Mouse (Mus musculus): ENCODE results near the gene Zfp93. TPM values are rescaled to one million over a fixed set of nuclear protein-coding genes. Genes with fewer than 3 reads are reported as not detected.
A peak's percentile ranks its signal among the peaks of the same experiment; 100 is the strongest.

Zfp93 gene
- polyA plus RNA-seq, 1 experiment from 2014 or later: 1.9 TPM

DNA sequence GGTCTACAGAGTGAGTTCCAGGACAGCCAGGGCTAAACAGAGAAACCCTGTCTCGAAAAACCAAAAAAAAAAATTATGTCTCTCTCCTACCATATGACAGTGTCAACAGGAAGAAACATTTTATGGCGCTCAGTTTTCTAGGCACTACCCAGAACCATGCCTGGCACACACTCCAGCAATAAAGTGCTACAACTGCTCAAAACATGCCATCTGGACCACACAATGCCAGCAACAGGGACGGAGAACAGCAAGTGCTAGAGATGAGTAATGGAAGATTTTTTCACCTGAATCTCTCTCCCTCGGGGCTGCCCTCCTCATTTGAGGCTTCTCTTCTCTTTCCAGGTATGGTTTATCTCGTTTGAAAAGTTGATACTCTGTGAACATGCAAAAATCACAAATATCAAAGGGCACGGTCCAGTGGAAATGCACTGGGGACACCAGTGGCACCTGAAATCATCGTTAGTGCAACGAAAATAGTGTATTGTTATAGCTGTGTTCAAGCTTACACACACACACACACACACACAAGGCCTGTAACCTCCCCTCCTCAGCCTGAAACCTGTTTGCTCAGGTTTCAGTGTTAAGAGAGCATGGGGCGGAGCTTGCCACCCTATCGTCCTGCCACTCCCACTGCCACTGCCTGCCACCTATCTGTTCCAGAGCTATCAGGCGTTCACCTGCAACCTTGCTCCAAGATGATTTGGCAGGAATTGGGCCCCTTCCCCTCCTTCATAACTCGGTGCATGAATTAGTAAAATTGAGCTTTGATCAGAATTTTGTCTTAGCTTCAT, 23.0 kb downstream of the Zfp93 start:
- H3K27me3 ChIP-seq (replicated peaks): no peaks in the 10 kb centered on the region
- H3K9me3 ChIP-seq (replicated peaks): no peaks in the 10 kb centered on the region
- peak overlapping the region; percentile 27; the same call in 1 of the 2 replicates for H3K9ac ChIP-seq
- no peak overlapping the region for H3K27ac ChIP-seq
- peaks cover 76% of the 10 kb centered on the region for H3K36me3 ChIP-seq
- no peak overlapping the region for H3K4me3 ChIP-seq
- WGBS (ENCODE audit: insufficient replicate concordance): 74% methylated on average over 12 of the region's 12 CpGs
- peak; percentile 71 for ATAC-seq
- peaks cover 15% of the 10 kb centered on the region for H3K4me1 ChIP-seq
- peak overlapping the region; percentile 13; the same call in 1 of the 2 replicates for H3K4me2 ChIP-seq

DNA sequence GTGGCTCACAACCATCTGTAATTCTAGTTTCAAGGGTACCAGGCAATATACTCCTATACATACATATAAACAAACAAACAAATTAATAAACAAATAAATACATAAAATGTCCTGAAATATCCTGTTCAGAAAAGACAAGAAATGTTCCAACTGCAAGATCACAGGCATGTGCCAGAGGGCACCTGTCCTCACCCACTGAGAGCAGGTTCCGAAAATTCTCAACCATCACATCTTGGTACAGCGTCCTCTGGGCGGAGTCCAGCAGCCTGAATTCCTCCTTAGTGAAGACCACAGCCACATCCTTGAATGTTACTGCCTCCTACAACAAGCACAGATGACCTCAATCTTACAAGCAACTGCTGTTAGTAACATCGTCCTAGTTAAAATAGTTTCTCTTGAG, 24.5 kb downstream of the Zfp93 start:
- Histone ChIP-seq H3K9me3 (replicated peaks) (no peaks in the 10 kb centered on the region), H3K9ac (no peak overlapping the region), H3K27me3 (replicated peaks) (no peaks in the 10 kb centered on the region), H3K36me3 (peaks cover 73% of the 10 kb centered on the region), H3K4me1 (peaks cover 24% of the 10 kb centered on the region), H3K4me2 (no peak overlapping the region), H3K4me3 (no peak overlapping the region), H3K27ac (no peak overlapping the region)
- ATAC-seq: no peak
- WGBS (ENCODE audit: insufficient replicate concordance): 88% methylated on average over 4 of the region's 4 CpGs

DNA sequence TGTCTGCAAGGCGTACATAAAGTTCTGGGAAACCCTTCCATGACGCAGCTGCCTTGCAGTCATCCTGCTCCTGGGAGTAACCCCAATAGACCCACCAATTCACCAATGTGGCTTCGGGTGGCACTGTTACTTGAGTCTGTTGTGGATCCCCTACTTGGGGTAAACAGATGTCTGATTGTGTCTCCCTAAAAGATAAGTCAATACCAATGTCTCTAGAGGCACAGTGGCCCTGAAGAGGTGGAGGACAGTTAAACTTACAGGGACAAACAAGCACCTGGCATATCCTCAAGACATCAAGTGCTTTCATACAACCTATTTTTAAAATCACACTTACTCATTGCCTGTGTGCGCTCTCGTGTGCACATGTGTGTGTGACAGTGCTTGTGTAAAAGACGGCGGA, 25.2 kb downstream of the Zfp93 start:
- H3K27ac ChIP-seq: no peak overlapping the region
- H3K4me3 ChIP-seq: no peak overlapping the region
- no peak for ATAC-seq
- H3K9me3 ChIP-seq (replicated peaks): no peaks in the 10 kb centered on the region
- H3K9ac ChIP-seq: no peak overlapping the region
- no peak overlapping the region for H3K4me2 ChIP-seq
- H3K4me1 ChIP-seq: peaks cover 29% of the 10 kb centered on the region
- WGBS (ENCODE audit: insufficient replicate concordance): 87% methylated on average over 7 of the region's 7 CpGs
- no peaks in the 10 kb centered on the region for H3K27me3 ChIP-seq (replicated peaks)
- peaks cover 67% of the 10 kb centered on the region for H3K36me3 ChIP-seq

DNA sequence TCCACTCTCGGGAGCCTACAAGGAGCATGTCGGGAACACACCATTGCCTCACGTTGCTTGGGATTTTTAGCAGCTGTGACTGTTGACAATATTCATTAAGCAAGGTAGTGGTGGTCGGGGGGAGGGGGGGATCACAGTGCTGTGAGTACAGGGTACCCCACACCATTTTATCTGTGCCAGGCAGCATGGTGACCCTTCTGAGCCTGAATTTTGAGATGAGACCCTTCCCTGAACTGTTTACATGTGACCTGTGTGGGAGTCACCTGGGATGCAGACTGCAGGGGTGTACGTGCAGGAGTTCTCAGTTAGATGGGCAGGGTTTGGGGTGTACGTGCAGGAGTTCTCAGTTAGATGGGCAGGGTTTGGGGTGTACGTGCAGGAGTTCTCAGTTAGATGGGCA, 26.2 kb downstream of the Zfp93 start:
- H3K27ac ChIP-seq: no peak overlapping the region
- no peak overlapping the region for H3K4me3 ChIP-seq
- H3K9ac ChIP-seq: no peak overlapping the region
- H3K36me3 ChIP-seq: peaks cover 57% of the 10 kb centered on the region
- H3K27me3 ChIP-seq (replicated peaks): no peaks in the 10 kb centered on the region
- 80% methylated on average over 7 of the region's 7 CpGs for whole genome bisulfite sequencing (ENCODE audit: insufficient replicate concordance)
- peaks cover 37% of the 10 kb centered on the region for H3K4me1 ChIP-seq
- H3K9me3 ChIP-seq (replicated peaks): no peaks in the 10 kb centered on the region
- no peak overlapping the region for H3K4me2 ChIP-seq
- ATAC-seq: no peak

DNA sequence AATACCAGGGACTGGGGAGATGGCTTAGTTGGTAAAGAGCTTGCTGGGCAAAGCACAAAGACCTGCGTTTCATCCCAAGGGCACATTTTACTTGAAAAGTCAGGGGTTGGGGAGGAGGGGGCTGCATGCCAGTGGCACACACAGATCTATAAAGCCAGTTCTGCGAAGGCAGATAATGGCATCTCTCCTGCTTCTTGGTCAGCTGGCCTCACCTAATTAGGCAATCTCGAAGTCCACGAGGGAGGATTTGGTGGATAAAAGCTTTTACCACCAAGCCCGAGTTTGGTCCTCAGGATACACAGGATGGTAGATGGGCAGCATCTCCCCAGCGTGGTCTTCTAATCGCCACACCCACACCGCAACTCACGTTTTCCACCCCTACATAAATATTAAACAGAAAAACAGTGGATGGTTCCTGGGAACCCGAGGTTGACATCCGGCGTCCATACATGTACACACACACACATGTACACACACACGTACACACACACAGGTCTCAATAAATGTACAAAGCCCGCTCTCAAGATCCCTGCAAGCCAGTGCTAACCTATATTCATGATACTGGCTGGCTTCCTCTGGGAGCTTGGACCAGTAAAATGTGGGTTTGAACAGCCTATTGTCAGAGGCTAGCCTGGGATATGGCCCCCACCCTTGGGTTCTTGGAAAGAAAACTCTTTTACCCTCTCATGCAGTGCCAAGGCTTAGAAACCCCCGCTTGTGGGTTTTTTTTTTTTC, 27.3 kb downstream of the Zfp93 start:
- Histone ChIP-seq H3K4me3 (no peak overlapping the region), H3K27ac (no peak overlapping the region), H3K36me3 (peaks cover 54% of the 10 kb centered on the region), H3K9ac (no peak overlapping the region), H3K4me2 (no peak overlapping the region), H3K4me1 (peaks cover 37% of the 10 kb centered on the region), H3K27me3 (replicated peaks) (no peaks in the 10 kb centered on the region), H3K9me3 (replicated peaks) (no peaks in the 10 kb centered on the region)
- WGBS (ENCODE audit: insufficient replicate concordance): 83% methylated on average over 15 of the region's 15 CpGs
- no peak for ATAC-seq

DNA sequence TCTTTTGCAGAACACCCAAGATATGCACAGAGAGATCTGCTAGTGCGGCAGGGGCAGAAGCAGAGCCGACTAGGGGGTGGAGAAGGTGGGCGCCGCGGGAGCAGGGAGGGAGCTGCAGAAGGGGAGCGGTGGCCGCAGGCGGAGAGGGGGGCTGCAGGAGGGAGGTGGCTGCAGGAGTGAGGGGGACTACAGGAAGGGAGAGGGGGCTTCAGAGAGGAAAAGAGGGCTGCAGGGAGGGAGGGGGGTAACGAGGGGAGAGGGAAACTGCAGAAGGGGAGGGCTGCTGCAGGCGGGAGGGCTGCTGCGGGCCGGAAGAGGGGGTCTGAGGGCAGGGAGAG, 28.4 kb downstream of the Zfp93 start:
- Histone ChIP-seq H3K9me3 (replicated peaks) (no peaks in the 10 kb centered on the region), H3K4me2 (peak overlapping the region; percentile 96), H3K36me3 (peaks cover 54% of the 10 kb centered on the region), H3K9ac (peak overlapping the region; percentile 76), H3K27ac (peak overlapping the region; percentile 67), H3K4me1 (peaks cover 30% of the 10 kb centered on the region), H3K4me3 (peak overlapping the region; percentile 74), H3K27me3 (replicated peaks) (no peaks in the 10 kb centered on the region)
- ATAC-seq: no peak
- 4% methylated on average over 12 of the region's 12 CpGs for whole genome bisulfite sequencing (ENCODE audit: insufficient replicate concordance)

DNA sequence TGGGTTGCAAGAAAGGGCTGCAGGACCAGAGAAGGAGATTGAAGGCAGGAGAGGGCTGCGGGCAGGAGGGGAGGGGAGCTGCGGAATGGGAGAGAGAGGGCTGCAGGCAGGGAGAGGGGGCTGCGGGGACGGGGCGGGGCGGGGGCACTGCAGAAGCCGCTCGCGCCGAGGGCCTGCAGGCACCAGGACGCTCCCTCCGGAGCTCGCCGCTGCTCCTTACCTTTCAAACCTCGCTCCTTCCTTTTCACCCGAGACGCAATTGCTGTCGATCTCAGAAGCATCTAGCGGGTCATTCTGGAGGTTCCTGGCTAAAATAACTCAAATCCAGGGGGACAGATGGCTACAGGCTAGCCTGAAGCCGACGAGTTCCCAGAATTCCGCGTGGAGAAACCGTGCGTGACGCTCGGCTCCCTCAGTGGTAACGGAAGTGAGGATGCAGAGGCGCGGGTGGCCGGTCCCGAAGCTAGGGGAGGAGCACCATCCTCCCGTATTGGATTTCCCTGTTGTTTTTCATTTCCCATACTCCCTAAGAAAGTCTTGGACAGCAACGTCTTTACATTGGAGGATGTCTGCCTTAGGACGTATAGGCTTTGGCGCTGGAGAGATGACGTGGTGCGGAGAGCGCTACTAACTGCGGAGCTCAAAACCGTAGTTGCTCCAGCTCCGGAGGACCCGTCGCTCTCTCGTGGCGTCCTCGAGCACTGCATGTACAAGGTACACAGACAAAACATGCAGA, 28.9 kb downstream of the Zfp93 start:
- H3K4me2 ChIP-seq: peak overlapping the region; percentile 96
- no peaks in the 10 kb centered on the region for H3K9me3 ChIP-seq (replicated peaks)
- peak overlapping the region; percentile 67 for H3K27ac ChIP-seq
- peak overlapping the region; percentile 74 for H3K4me3 ChIP-seq
- peak overlapping the region; percentile 76 for H3K9ac ChIP-seq
- H3K27me3 ChIP-seq (replicated peaks): no peaks in the 10 kb centered on the region
- ATAC-seq: peak; percentile 84
- WGBS (ENCODE audit: insufficient replicate concordance): under 1% methylated on average over 38 of the region's 47 CpGs
- H3K4me1 ChIP-seq: peaks cover 25% of the 10 kb centered on the region
- peaks cover 48% of the 10 kb centered on the region for H3K36me3 ChIP-seq

DNA sequence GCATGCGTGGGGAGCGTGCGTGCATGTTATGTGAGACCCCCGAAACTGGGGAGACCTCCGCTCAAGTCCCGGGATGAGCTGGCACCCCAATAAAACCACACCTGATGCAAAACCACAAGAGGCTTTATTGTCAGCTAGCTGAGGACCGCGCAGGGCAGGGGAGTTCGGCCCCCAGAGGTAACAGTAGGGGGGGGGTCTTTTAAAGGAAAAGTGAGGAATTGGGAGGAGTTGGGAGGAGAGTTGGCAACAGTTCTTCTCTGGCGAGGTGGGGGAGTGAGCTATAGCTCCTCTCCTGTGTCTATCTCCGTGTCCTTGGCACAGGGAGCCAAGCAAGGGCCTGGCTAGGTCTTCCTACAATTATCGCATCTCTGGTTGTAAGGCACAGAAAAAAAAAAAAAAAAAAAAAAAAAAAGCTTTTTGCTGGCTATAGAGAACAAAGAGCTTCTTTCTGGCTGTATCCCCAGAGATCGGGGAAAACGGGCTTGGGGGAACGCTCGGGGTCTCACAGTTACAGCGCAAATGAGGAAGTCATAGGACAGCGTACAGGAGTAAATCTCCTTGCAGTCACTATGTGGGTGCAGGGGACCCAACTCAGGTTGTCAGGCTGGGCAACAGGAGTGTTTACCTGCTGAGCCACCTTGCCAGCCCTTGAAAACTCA, 29.7 kb downstream of the Zfp93 start:
- Histone ChIP-seq H3K4me2 (peak overlapping the region; percentile 96), H3K36me3 (peaks cover 41% of the 10 kb centered on the region), H3K27me3 (replicated peaks) (no peaks in the 10 kb centered on the region), H3K9ac (peak overlapping the region; percentile 76), H3K4me1 (peaks cover 25% of the 10 kb centered on the region), H3K9me3 (replicated peaks) (no peaks in the 10 kb centered on the region), H3K4me3 (peak overlapping the region; percentile 74), H3K27ac (peak overlapping the region; percentile 72; the same call in 1 of the 2 replicates)
- under 1% methylated on average over 18 of the region's 18 CpGs for WGBS (ENCODE audit: insufficient replicate concordance)
- peak; percentile 28; the same call in 1 of the 2 replicates for ATAC-seq

DNA sequence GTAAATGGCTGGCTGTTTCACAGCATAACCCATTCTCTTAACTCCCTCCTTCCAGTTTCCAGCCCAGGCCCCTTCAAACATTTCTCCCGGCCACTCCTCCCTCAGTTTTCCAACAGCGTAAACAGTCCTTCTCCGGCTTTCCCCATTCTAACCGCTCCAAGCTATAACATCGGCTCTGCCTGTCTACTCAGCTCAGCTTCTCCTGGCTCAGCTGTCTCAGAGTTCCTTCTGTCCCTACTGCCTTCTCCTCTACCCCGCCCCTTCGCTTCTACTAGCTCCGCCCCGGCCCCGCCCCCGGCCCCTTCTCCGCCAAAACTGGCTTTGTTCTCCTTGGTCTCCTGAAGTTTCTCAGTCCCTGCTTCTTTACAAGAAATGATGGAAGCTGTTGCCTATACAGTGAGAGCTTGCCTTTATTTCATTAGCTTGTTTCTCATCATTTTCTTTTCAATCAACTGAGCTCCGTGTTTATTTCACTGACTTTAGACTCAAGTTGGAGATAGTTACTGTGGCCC, 30.6 kb downstream of the Zfp93 start, which contains the start of gene Zfp61:
TSS of gene Zfp61 (minus strand) at position 462 of the 512 bp plus-strand sequence.
- Histone ChIP-seq H3K36me3 (peaks cover 36% of the 10 kb centered on the region), H3K4me1 (peaks cover 25% of the 10 kb centered on the region), H3K9me3 (replicated peaks) (no peaks in the 10 kb centered on the region), H3K4me3 (peak within 1 kb of the TSS; percentile 74), H3K4me2 (peak within 1 kb of the TSS; percentile 96), H3K27me3 (replicated peaks) (no peaks in the 10 kb centered on the region), H3K27ac (peak within 1 kb of the TSS; percentile 72), H3K9ac (peak within 1 kb of the TSS; percentile 76)
- 2% methylated on average over 13 of the region's 13 CpGs for WGBS (ENCODE audit: insufficient replicate concordance)
- peak; percentile 72 for ATAC-seq

DNA sequence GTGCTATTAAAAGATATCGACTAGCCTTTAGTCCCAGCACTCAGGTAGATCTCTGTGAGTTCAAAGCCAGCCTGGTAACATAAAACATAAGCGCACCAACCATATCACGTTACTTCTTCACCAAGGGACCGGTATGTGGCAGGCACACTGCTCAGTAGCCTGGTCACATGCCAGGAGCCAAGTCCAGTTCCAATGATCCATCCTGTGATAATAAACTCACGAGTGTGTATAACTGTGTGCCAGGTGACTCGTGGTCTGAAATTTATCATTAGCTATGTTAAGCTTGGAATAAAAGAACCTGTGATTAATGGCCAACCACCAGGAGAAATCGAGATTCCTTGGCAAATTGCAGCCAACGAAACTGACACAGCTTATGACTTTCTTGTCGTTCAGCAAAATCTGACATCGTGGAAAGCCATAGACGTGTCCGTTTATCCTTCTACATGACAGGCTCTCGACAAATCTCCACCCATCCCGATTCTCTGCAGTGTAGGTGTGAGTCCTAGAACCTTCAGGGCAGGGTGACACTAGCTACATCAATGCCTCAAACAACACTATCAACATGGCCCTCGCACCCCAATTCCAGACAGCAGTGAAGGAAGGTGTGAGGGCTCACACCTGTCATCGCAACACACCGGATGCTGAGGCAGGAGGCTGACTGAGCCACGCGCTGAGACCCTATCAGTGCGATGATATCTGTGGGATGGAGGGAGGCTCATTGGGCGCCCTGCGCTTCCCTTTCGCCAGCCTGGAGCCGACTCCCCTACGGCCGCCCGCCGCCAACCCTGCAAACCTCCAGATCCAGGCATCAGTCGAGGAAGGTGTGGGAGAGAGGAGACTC, 45.7 kb downstream of the Zfp93 start:
- no peaks in the 10 kb centered on the region for H3K9me3 ChIP-seq (replicated peaks)
- peak overlapping the region; percentile 71 for H3K4me3 ChIP-seq
- H3K9ac ChIP-seq: peak overlapping the region; percentile 75
- peaks cover 15% of the 10 kb centered on the region for H3K4me1 ChIP-seq
- peak; percentile 74 for ATAC-seq
- 0 out of 2 replicates have a peak, but pooled peaks cover 3% of the 10 kb centered on the region for H3K27me3 ChIP-seq (replicated peaks)
- WGBS (ENCODE audit: insufficient replicate concordance): 26% methylated on average over 29 of the region's 29 CpGs
- H3K27ac ChIP-seq: peak overlapping the region; percentile 49; the same call in 1 of the 2 replicates
- peak overlapping the region; percentile 92 for H3K4me2 ChIP-seq
- peaks cover 22% of the 10 kb centered on the region for H3K36me3 ChIP-seq

All from liver, embryonic 12.5 days (tissue).